Mouse (Mus musculus) adrenal gland, postnatal 14 days (tissue): Measurements from ENCODE around the gene Carns1. TPM values are rescaled to one million over a fixed set of nuclear protein-coding genes. Genes with fewer than 3 reads are reported as not detected.

ENCODE experiments used
- microRNA-seq, 2 experiments: library from miRNA; unstranded; fragments of <30 nt; microRNA quantifications; one replicate each; pipeline ENCODE4 v1.2.0; 2021
- total RNA-seq: library from RNA; stranded (reverse); gene quantifications from 2 replicates; pipeline ENCODE4 v1.2.3, GENCODE M21; 2021

Carns1 gene
- total RNA-seq, 1 experiment from 2014 or later: 2.6 TPM

Small RNA genes within 50 kb of the gene (microRNA-seq; reads per million reads assigned to microRNA genes)
- 0 reads per million in 2 experiments for gene Gm26115

Other genes with a start within 250 kb of the Carns1 start
- 57.8 and 73.4 TPM in 2 replicates for gene Aldh3b1, start 245.7 kb downstream of the Carns1 start, total RNA-seq
- 35.4 and 48.9 TPM in 2 replicates for gene Unc93b1, start 240.3 kb downstream of the Carns1 start, total RNA-seq
- gene Aldh3b3, start 216.8 kb downstream of the Carns1 start, total RNA-seq: 0.41 and 0.44 TPM in 2 replicates
- 7.6 and 11.6 TPM in 2 replicates for gene Aldh3b2, start 203.2 kb downstream of the Carns1 start, total RNA-seq
- 25.7 and 31.1 TPM in 2 replicates for gene Acy3, start 188.9 kb downstream of the Carns1 start, total RNA-seq
- not detected in 2 replicates for gene Tbx10, start 182.7 kb downstream of the Carns1 start, total RNA-seq
- 41.1 and 49.2 TPM in 2 replicates for gene Nudt8, start 174.9 kb downstream of the Carns1 start, total RNA-seq
- gene Gm49405, start 174.9 kb downstream of the Carns1 start, total RNA-seq: 0.89 and 1.7 TPM in 2 replicates
- 1.6 and 2.8 TPM in 2 replicates for gene Doc2g, start 172.2 kb downstream of the Carns1 start, total RNA-seq
- gene Ndufv1, start 162.7 kb downstream of the Carns1 start, total RNA-seq: 604 and 685 TPM in 2 replicates
- gene Gstp1, start 137.5 kb downstream of the Carns1 start, total RNA-seq: 289 and 329 TPM in 2 replicates
- 62.4 and 76.7 TPM in 2 replicates for gene Gstp2, start 129.5 kb downstream of the Carns1 start, total RNA-seq
- 4.5 and 58.0 TPM in 2 replicates for gene Gstp3, start 115.9 kb downstream of the Carns1 start, total RNA-seq
- gene Cabp2, start 93.9 kb downstream of the Carns1 start, total RNA-seq: not detected in 2 replicates
- 78.4 and 97.1 TPM in 2 replicates for gene Cdk2ap2, start 78.3 kb downstream of the Carns1 start, total RNA-seq
- 95.1 and 116 TPM in 2 replicates for gene Pitpnm1, start 75.5 kb downstream of the Carns1 start, total RNA-seq
- 81.3 and 94.1 TPM in 2 replicates for gene Aip, start 49.6 kb downstream of the Carns1 start, total RNA-seq
- 0.08 TPM in 1 of 2 replicates, not detected in the other for gene Gpr152, start 35.7 kb downstream of the Carns1 start, total RNA-seq
- 1.7 and 2.4 TPM in 2 replicates for gene Cabp4, start 31.4 kb downstream of the Carns1 start, total RNA-seq
- gene Coro1b, start 26.9 kb downstream of the Carns1 start, total RNA-seq: 183 and 193 TPM in 2 replicates
- 4.4 and 27.5 TPM in 2 replicates for gene Ptprcap, start 21.9 kb downstream of the Carns1 start, total RNA-seq
- gene Rps6kb2, start 12.1 kb downstream of the Carns1 start, total RNA-seq: 29.1 and 34.4 TPM in 2 replicates
- gene Tbc1d10c, start 15.8 kb upstream of the Carns1 start, total RNA-seq: 1.9 and 15.1 TPM in 2 replicates
- 369 and 402 TPM in 2 replicates for gene Ppp1ca, start 16.6 kb upstream of the Carns1 start, total RNA-seq
- gene Rad9a, start 26.2 kb upstream of the Carns1 start, total RNA-seq: 8.2 and 10.7 TPM in 2 replicates
- 10.8 and 16.3 TPM in 2 replicates for gene Clcf1, start 38.8 kb upstream of the Carns1 start, total RNA-seq
- gene AC109138.7, start 38.9 kb upstream of the Carns1 start, total RNA-seq: not detected in 2 replicates
- gene Pold4, start 56.4 kb upstream of the Carns1 start, total RNA-seq: 43.3 and 57.9 TPM in 2 replicates
- gene Ssh3, start 93.7 kb upstream of the Carns1 start, total RNA-seq: 17.3 and 20.8 TPM in 2 replicates
- gene Ankrd13d, start 107.7 kb upstream of the Carns1 start, total RNA-seq: 2.7 and 4.8 TPM in 2 replicates
- gene Grk2, start 130.7 kb upstream of the Carns1 start, total RNA-seq: 45.2 and 74.4 TPM in 2 replicates
- gene Kdm2a, start 222.8 kb upstream of the Carns1 start, total RNA-seq: 96.2 and 111 TPM in 2 replicates